Mouse (Mus musculus) lung, adult 2 months (tissue): ENCODE measurements around the gene Cnpy4. TPM values are rescaled to one million over a fixed set of nuclear protein-coding genes. Genes with fewer than 3 reads are reported as not detected.

ENCODE experiments used
- DNase-seq: peaks from one replicate; pipeline ENCODE4 v3.0.0; 2022
- H3K4me1 ChIP-seq: fragments of 200-500 bp; 2 replicates; pipeline ENCODE4 v1.6.1; 2011; ENCODE audit warnings: low read length; ENCODE audit not compliant: control insufficient read depth, insufficient read depth
- H3K4me3 ChIP-seq: fragments of 200-500 bp; replicated peaks from 2 replicates; pipeline ENCODE3; 2011; ENCODE audit warnings: low read depth, mild to moderate bottlenecking, control low read depth, low read length; ENCODE audit errors: extremely low read depth
- CTCF ChIP-seq: fragments of 200-500 bp; IDR thresholded peaks from 2 replicates; pipeline ENCODE4 v1.5.1; 2011; ENCODE audit warnings: mild to moderate bottlenecking, low read length, control low read depth; ENCODE audit not compliant: insufficient read depth
- POLR2A ChIP-seq: fragments of 200-500 bp; IDR thresholded peaks from 2 replicates; pipeline ENCODE4 v1.6.1; 2011; ENCODE audit warnings: low read depth, mild to moderate bottlenecking, control low read depth, low read length, borderline replicate concordance; ENCODE audit errors: extremely low read depth
- WGBS: fragments of 180-500 bp; shearing (Covaris S2); methylation state at CpG from one replicate; pipeline ENCODE4 v1.1.7; 2018; 5-methylcytosine and 5-hydroxymethylcytosine counted together
- polyA plus RNA-seq: library from polyadenylated mRNA; depleted of rRNA; stranded (reverse); fragments of >200 nt; gene quantifications from 2 replicates; pipeline ENCODE4 v1.2.3, GENCODE M21; 2012; rRNA removed

Gene Cnpy4
- 3.6 and 8.6 TPM in 2 replicates for polyA plus RNA-seq

DNA sequence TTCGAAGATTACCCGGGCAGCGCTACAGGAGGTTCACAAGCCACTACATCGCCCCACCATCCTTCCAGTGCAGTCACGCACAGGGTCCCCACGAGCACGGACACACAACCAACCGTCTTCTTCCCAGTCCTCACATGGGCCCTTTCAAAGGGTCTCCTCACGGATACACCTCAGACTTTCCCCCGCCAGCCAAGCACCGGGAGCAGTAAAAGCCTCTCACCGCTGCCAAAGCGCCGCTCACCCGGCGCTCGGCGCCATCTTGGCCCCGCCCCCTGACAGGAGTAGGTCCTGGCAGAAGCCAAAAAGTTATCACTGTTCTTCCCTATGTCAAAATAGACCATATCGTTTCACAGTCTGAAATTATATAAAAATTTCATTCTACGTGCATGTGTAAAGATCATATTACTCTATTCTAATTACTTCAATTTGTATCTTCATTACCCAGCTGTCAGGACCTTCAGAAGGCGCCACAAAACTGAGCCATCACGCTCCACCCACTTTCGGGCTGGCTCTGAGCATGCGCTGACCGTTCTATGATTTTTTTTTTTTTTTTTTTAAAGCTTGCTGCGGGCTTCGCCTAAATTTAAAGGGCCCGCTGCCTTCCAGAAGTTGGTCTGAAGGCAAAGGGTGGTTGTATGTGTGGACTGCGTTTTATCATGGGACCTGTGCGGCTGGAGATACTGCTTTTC is at the start of gene Cnpy4, which contains the start of gene Taf6:
TSS of gene Cnpy4 (plus strand) at position 536 of the 689 bp plus-strand sequence.
TSS of gene Taf6 (minus strand) at position 502 of the 689 bp plus-strand sequence.
- H3K4me1 ChIP-seq = 0 out of 2 replicates have a peak, but pooled peaks cover 2% of the 10 kb centered on the region
- under 1% methylated on average over 31 of the region's 31 CpGs for WGBS
- peak within 1 kb of the TSS; percentile 100 for H3K4me3 ChIP-seq
- TF ChIP-seq POLR2A = peak; percentile 94
- TF ChIP-seq CTCF = no peak
- peak; percentile 81 for DNase-seq

DNA sequence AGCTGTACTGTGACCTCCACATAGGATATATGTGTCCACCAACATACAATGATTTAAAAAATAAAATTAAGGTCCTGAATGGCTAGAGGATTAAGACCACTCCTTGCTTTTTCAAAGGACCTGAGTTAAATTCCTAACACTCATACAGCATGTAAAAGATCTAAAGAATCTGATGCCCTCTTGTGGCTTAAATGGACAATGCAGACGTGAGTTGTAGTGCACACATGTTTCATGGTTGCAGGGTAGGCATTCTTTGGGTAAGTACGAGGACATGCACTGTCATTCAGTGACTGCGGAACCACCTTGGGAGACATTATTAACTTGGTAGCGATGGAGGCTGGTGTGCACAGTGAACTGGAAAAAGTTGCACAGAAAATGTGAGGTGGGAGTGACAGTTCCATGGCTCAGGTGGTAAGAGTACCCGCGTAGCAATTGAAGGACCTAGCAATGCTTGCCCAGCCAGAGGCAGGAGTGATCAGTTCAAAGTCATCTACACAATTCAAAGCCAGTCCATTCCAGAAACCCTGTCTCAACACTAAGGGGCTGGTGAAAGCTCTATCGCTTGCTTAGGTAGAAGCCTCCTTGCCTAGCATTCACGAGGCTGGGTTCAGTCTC is 49.2 kb upstream of the Cnpy4 start:
- H3K4me3 ChIP-seq = no peak overlapping the region
- WGBS = 53% methylated on average over 8 of the region's 8 CpGs
- no peak for DNase-seq
- peak; percentile 52; the same call in 1 of the 2 replicates for TF ChIP-seq CTCF
- no peak for TF ChIP-seq POLR2A
- no peaks in the 10 kb centered on the region for H3K4me1 ChIP-seq

- H3K4me3 ChIP-seq = no peak overlapping the region
- TF ChIP-seq CTCF = no peak
- no peak for TF ChIP-seq POLR2A
- H3K4me1 ChIP-seq = no peaks in the 10 kb centered on the region
- no peak for DNase-seq
- WGBS = 58% methylated on average over 4 of the region's 4 CpGs
These were observed 48.7 kb upstream of the Cnpy4 start for GRCm38 (mm10) chr5:138138585-138138984.

GRCm38 (mm10) chr5:138154390-138154789 is 32.9 kb upstream of the Cnpy4 start:
- no peak overlapping the region for H3K4me3 ChIP-seq
- WGBS = 56% methylated on average over 3 of the region's 3 CpGs

DNA sequence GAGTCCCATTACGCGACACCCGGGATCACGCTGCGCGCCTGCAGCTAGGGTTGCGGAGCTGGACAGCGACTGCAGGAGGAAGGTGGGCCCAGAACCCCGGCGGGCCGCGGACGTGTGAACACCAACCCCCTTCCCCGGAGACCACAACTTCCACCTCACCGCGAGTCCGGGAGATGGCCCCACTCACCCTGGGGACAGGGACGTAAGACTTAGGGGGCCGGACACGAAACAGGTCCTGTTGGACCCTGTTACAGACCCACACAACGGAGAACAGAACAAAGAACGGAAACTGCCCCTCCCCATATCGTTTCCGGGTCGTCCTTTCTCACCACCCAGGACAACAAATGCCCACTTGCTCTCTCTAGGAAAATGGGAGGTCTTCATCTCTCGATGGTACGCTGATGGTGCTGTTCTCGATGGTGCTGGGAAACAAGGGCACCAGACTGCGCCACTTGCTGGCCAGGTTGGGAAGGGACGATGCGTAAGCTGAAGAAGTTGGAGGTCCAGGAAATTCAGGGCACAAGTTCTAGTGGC is 31.8 kb upstream of the Cnpy4 start, which contains the start of gene Zfp113:
TSS of gene Zfp113 (minus strand) at position 302 of the 534 bp plus-strand sequence.
- peak within 1 kb of the TSS; percentile 94 for H3K4me3 ChIP-seq
- TF ChIP-seq CTCF (peak; percentile 97), POLR2A (peak; percentile 89)
- under 1% methylated on average over 31 of the region's 31 CpGs for WGBS
- 0 out of 2 replicates have a peak, but pooled peaks cover 2% of the 10 kb centered on the region for H3K4me1 ChIP-seq
- peak; percentile 79 for DNase-seq

More at GRCm38 (mm10) chr5:138154390-138154789, 32.9 kb upstream of the Cnpy4 start:
- DNase-seq = no peak
- 0 out of 2 replicates have a peak, but pooled peaks cover 2% of the 10 kb centered on the region for H3K4me1 ChIP-seq
- TF ChIP-seq CTCF = no peak
- TF ChIP-seq POLR2A = no peak

- Histone ChIP-seq H3K4me1 (no peaks in the 10 kb centered on the region), H3K4me3 (no peak overlapping the region)
- 59% methylated on average over 7 of the region's 7 CpGs for WGBS
- no peak for TF ChIP-seq POLR2A
- TF ChIP-seq CTCF = no peak
- DNase-seq = no peak
These were observed 27.0 kb upstream of the Cnpy4 start for GRCm38 (mm10) chr5:138160224-138160762.

DNA sequence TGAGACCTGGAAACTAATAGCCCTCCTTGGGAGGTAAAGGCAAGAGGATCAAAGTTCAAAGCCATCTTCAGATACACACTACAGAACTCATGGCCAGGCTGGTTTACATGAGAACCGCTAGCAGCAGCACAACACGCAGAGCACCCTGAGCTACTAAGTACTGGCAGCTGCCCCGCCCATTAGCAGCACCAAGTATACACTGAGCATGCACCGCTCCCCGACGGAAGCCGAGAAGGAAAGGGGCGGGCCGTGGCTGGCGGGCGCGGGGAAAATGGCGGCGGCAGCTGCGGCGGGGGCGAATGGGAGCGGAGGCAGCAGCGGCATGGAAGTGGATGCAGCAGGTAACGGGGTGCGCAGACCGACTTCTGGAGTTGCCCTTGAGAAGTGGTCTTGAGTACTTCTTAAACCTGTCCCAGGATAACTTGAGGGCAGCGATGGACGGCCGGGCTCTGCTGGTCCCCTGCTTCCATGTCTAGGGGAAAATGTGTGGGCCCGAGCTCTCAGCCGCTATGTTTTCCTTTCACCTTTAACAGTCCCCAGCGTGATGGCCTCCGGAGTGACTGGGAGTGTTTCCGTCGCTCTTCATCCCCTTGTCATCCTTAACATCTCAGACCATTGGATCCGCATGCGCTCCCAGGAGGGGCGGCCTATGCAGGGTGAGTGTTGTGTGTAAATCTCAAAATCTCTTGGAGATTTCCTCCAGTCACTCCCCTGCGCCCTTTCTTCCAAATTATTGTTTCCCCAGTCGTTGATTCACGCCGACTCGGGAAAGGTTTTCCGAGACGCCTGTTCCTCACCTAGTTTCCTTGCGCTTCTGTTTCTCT is 26.2 kb upstream of the Cnpy4 start, which contains the start of gene Cops6:
TSS of gene Cops6 (plus strand) at position 230 of the 824 bp plus-strand sequence.
- DNase-seq = peak; percentile 96
- 1% methylated on average over 42 of the region's 42 CpGs for WGBS

DNA sequence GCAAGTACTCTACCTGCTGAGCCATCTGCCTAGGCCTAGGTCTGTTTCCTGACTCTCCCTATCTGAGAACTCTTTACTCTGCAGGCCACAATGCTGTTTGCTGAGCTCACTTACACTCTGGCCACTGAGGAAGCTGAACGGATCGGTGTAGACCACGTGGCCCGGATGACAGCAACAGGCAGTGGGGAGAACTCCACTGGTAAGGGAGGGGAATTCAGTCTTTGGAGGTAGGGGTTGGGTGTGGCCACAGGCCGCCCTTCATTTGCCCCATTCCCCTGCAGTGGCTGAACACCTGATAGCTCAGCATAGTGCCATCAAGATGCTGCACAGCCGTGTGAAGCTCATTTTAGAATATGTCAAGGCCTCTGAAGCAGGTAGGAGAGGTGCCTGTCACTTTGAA is 24.2 kb upstream of the Cnpy4 start:
- no peak overlapping the region for H3K4me3 ChIP-seq
- H3K4me1 ChIP-seq = no peaks in the 10 kb centered on the region
- 65% methylated on average over 6 of the region's 6 CpGs for WGBS
- TF ChIP-seq CTCF (no peak), POLR2A (no peak)
- DNase-seq = no peak

More for the DNA sequence above, 26.2 kb upstream of the Cnpy4 start, which contains the start of gene Cops6:
- Histone ChIP-seq H3K4me3 (peak within 1 kb of the TSS; percentile 93), H3K4me1 (no peaks in the 10 kb centered on the region)
- TF ChIP-seq POLR2A (peak; percentile 85; the same call in 1 of the 2 replicates), CTCF (no peak)
